Mouse (Mus musculus): ENCODE results near the gene Ap3s2.

Ap3s2 gene

GRCm38 (mm10) chr7:79920344-79920983 lies at the start of gene Ap3s2:
Gene Ap3s2, minus strand, starts transcription at chr7:79920649.
- DNase-seq, result peak; percentile 83

GRCm38 (mm10) chr7:79968326-79968725 lies 47.9 kb upstream of the Ap3s2 start:
- no peak for DNase-seq

GRCm38 (mm10) chr7:79961600-79961999 lies 41.2 kb upstream of the Ap3s2 start:
- no peak for DNase-seq

- no peak for DNase-seq
These were observed 35.7 kb upstream of the Ap3s2 start for GRCm38 (mm10) chr7:79956131-79956530.

- DNase-seq, result no peak
These were observed 34.4 kb upstream of the Ap3s2 start for GRCm38 (mm10) chr7:79954890-79955289.

GRCm38 (mm10) chr7:79951038-79951437 lies 30.6 kb upstream of the Ap3s2 start:
- no peak for DNase-seq

GRCm38 (mm10) chr7:79950236-79950635 lies 29.8 kb upstream of the Ap3s2 start:
- DNase-seq, result no peak

GRCm38 (mm10) chr7:79935511-79936205 lies 15.2 kb upstream of the Ap3s2 start:
- DNase-seq, result no peak

- DNase-seq, result peak; percentile 56
These were observed 14.5 kb upstream of the Ap3s2 start, which contains the start of gene Arpin for GRCm38 (mm10) chr7:79934862-79935510. Gene Arpin, minus strand, starts transcription at chr7:79935359.

GRCm38 (mm10) chr7:79934461-79934860 lies 14.0 kb upstream of the Ap3s2 start:
- no peak for DNase-seq

- DNase-seq, result no peak
These were observed 8.1 kb upstream of the Ap3s2 start for GRCm38 (mm10) chr7:79928516-79929052.

- peak; percentile 17 for DNase-seq
These were observed 5.9 kb downstream of the Ap3s2 start for GRCm38 (mm10) chr7:79914556-79914955.

- no peak for DNase-seq
These were observed 13.1 kb downstream of the Ap3s2 start for GRCm38 (mm10) chr7:79907356-79907755.

- no peak for DNase-seq
These were observed 13.5 kb downstream of the Ap3s2 start for GRCm38 (mm10) chr7:79906914-79907313.

- DNase-seq, result no peak
These were observed 15.3 kb downstream of the Ap3s2 start for GRCm38 (mm10) chr7:79905193-79905592.

GRCm38 (mm10) chr7:79903160-79903792 lies 17.2 kb downstream of the Ap3s2 start:
- DNase-seq, result no peak

- no peak for DNase-seq
These were observed 19.7 kb downstream of the Ap3s2 start for GRCm38 (mm10) chr7:79900753-79901152.

- DNase-seq, result no peak
These were observed 25.2 kb downstream of the Ap3s2 start for GRCm38 (mm10) chr7:79895225-79895624.

GRCm38 (mm10) chr7:79894790-79895189 lies 25.7 kb downstream of the Ap3s2 start:
- DNase-seq, result no peak

- DNase-seq, result no peak
These were observed 27.6 kb downstream of the Ap3s2 start for GRCm38 (mm10) chr7:79892576-79893428.

- DNase-seq, result no peak
These were observed 29.8 kb downstream of the Ap3s2 start for GRCm38 (mm10) chr7:79890436-79891221.
